Mouse (Mus musculus): Measurements from ENCODE around the gene 4932438A13Rik.

GRCm38 (mm10) chr3:36840650-36841555 is 22.0 kb upstream of the 4932438A13Rik start:
- TF ChIP-seq CTCF (IDR thresholded peaks at IDR 0.05; ENCODE audit: control insufficient read depth, insufficient read depth, insufficient read length) (peak; percentile 52), USF1 (IDR thresholded peaks at IDR 0.05; ENCODE audit: low read depth) (no peak), FOSL1 (IDR thresholded peaks at IDR 0.05; ENCODE audit: insufficient read depth, low read length, poor library complexity, severe bottlenecking) (no peak), MYOG (IDR thresholded peaks at IDR 0.05; ENCODE audit: control insufficient read depth, extremely low read depth, insufficient read length) (no peak), MYOD1 (IDR thresholded peaks at IDR 0.05; ENCODE audit: control insufficient read depth, insufficient read length, low read depth) (no peak), MAX (IDR thresholded peaks at IDR 0.05) (no peak)

All from C2C12 (cell line).